Mouse (Mus musculus) forebrain, postnatal 0 days (tissue): Measurements from ENCODE around the gene Nt5dc2. TPM values are rescaled to one million over a fixed set of nuclear protein-coding genes. Genes with fewer than 3 reads are reported as not detected.

Experiments used
- ATAC-seq: fragments of 200-750 bp; cut with Nextera tagmentation; 2 replicates; pipeline ENCODE4 v1.8.0; 2017; ENCODE audit warnings: mild to moderate bottlenecking, moderate library complexity
- DNase-seq: peaks from one replicate; pipeline ENCODE4 v3.0.0-alpha.2; 2015
- H3K27ac ChIP-seq: fragments of 300-500 bp; sonication (generic); 2 replicates; pipeline ENCODE4 v1.5.1; 2014; ENCODE audit warnings: low read depth, mild to moderate bottlenecking, antibody characterized with exemption, low read length, moderate library complexity, mixed read lengths
- H3K27me3 ChIP-seq: fragments of 300-500 bp; sonication (generic); 2 replicates; pipeline ENCODE4 v1.6.1; 2014; ENCODE audit warnings: mild to moderate bottlenecking, low read length, mixed read lengths; ENCODE audit not compliant: insufficient read depth
- H3K36me3 ChIP-seq: fragments of 300-500 bp; sonication (generic); 2 replicates; pipeline ENCODE4 v1.6.1; 2014; ENCODE audit warnings: mild to moderate bottlenecking, moderate library complexity; ENCODE audit not compliant: insufficient read depth
- H3K4me1 ChIP-seq: fragments of 300-500 bp; sonication (generic); 2 replicates; pipeline ENCODE4 v1.6.1; 2014; ENCODE audit warnings: antibody characterized with exemption; ENCODE audit not compliant: insufficient read depth
- H3K4me2 ChIP-seq: fragments of 300-500 bp; sonication (generic); 2 replicates; pipeline ENCODE4 v1.6.1; 2014; ENCODE audit warnings: low read depth, mild to moderate bottlenecking, moderate library complexity
- H3K4me3 ChIP-seq: fragments of 300-500 bp; sonication (generic); 2 replicates; pipeline ENCODE4 v1.5.1; 2014; ENCODE audit warnings: low read depth, low read length, mixed read lengths
- H3K9ac ChIP-seq: fragments of 300-500 bp; sonication (generic); 2 replicates; pipeline ENCODE4 v1.6.1; 2014; ENCODE audit warnings: mild to moderate bottlenecking
- H3K9me3 ChIP-seq: fragments of 300-500 bp; sonication (generic); 2 replicates; pipeline ENCODE4 v1.6.1; 2016; ENCODE audit warnings: low read length
- CTCF ChIP-seq: sonication (generic); IDR thresholded peaks from 2 replicates; pipeline ENCODE4 v1.5.1; 2016; ENCODE audit warnings: antibody characterized with exemption, control low read depth, low read depth
- WGBS: fragments of 180-500 bp; shearing (Covaris S2); extraction: QIAGEN DNeasy Blood & Tissue Kit; methylation state at CpG from one replicate; pipeline ENCODE4 v1.1.7; 2014; 5-methylcytosine and 5-hydroxymethylcytosine counted together
- polyA plus RNA-seq: library from polyadenylated mRNA; unstranded; fragments of >200 nt; fragmentation: Nextera tagmentation; extraction: Ambion mirVana; gene quantifications from 2 replicates; pipeline ENCODE4 v1.2.1, GENCODE M21; 2015
- total RNA-seq: library from RNA; depleted of rRNA; stranded (reverse); fragments of >200 nt; gene quantifications from 2 replicates; pipeline ENCODE4 v1.2.3, GENCODE M21; 2014

The Nt5dc2 gene
- total and polyA plus RNA-seq, 2 experiments from 2014 or later, result 80.3 to 107 TPM

DNA sequence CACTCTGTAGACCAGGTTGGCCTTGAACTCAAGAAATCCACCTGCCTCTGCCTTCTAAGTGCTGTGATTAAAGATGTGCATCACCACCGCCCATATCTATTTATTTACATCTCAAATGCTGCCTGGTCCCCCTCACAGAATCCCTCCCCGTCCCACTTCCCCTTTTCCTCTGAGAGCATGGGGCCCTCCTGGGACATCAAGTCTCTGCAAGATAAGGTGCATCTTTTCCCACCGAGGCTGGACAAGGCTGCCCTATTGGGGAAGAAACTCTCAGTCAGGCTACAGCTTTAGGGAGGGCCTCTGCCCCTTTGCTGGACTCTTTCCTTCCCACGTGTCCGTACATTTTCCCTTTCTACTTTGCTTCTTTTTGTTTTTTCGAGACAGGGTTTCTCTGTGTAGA, 38.7 kb downstream of the Nt5dc2 start:
- no peaks in the 10 kb centered on the region for H3K4me1 ChIP-seq
- H3K27me3 ChIP-seq, result no peaks in the 10 kb centered on the region
- H3K4me2 ChIP-seq, result no peak overlapping the region
- TF ChIP-seq CTCF, result no peak
- no peak overlapping the region for H3K9ac ChIP-seq
- H3K4me3 ChIP-seq, result no peak overlapping the region
- H3K9me3 ChIP-seq, result no peaks in the 10 kb centered on the region
- DNase-seq (no peak), ATAC-seq (no peak)
- H3K36me3 ChIP-seq, result peaks cover 41% of the 10 kb centered on the region
- WGBS, result 85% methylated on average over 6 of the region's 6 CpGs
- 0 out of 2 replicates have a peak overlapping the region, but pooled peaks have one; percentile 15 for H3K27ac ChIP-seq

DNA sequence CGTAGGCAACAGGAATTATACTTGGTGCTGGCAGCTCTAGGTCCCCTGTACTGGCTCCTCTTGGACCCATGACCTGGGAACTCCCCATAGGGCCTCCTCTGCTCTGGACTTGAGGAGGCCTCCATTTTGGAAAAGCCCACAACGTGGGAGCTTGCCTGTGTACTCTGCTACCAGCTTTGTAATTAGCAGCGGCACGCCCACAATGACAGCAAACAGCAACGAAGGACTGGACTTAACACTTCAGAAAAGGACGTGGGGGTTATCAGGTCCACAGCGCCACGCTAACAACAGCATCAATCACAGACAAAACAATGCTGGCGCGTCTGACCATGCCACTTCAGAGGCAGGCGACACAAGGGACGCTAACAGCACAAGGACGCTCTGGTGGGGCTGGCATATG, 40.1 kb downstream of the Nt5dc2 start:
- Histone ChIP-seq H3K36me3 (peaks cover 56% of the 10 kb centered on the region), H3K4me3 (no peak overlapping the region), H3K9me3 (no peaks in the 10 kb centered on the region), H3K9ac (no peak overlapping the region), H3K27me3 (no peaks in the 10 kb centered on the region), H3K4me2 (no peak overlapping the region), H3K4me1 (no peaks in the 10 kb centered on the region), H3K27ac (no peak overlapping the region)
- ATAC-seq (no peak), DNase-seq (no peak)
- TF ChIP-seq CTCF, result no peak
- 79% methylated on average over 13 of the region's 13 CpGs for WGBS

DNA sequence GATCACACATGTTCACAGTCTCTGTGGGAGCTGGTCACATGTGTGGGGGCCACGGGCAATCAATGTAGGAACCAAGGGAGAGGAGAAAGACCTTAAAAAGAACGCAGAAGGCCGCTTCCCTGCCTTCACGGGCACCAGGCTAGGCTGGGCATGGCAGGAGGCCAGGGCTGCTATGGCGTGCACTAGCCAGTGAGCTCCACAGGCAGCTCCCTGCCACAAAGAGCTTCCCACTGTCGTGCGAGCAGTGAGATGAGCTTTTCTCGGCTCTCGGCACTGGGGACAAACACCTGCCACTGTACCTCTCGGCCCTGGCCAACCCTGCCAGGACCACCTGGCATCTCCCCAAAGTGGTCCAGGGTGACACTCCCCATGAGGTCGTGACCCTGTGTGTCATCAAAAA, 40.5 kb downstream of the Nt5dc2 start:
- no peaks in the 10 kb centered on the region for H3K27me3 ChIP-seq
- no peak for TF ChIP-seq CTCF
- DNase-seq (no peak), ATAC-seq (no peak)
- 66% methylated on average over 11 of the region's 11 CpGs for WGBS
- no peaks in the 10 kb centered on the region for H3K4me1 ChIP-seq
- H3K36me3 ChIP-seq, result peaks cover 60% of the 10 kb centered on the region
- H3K4me2 ChIP-seq, result no peak overlapping the region
- no peak overlapping the region for H3K27ac ChIP-seq
- no peaks in the 10 kb centered on the region for H3K9me3 ChIP-seq
- H3K9ac ChIP-seq, result no peak overlapping the region
- H3K4me3 ChIP-seq, result no peak overlapping the region

DNA sequence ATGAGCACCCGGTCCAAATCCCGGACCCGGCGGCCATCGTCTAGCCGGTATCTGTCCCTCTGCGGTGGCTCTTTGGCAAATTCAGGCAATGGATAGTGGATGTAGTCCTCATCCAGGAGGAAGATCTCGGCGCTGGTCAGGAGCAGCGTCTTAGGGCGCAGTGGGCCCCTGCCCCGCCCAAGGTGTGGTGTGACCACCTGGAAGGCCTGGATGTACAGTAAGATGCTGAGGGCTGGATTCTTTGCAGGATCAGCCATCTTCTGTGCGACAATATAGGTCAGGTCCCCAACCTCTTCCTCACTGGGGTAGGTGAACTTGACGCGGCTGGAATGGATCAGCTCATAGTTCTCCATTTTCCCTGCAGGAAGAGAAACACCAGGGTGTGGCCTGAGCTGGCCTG, 41.0 kb downstream of the Nt5dc2 start:
- Histone ChIP-seq H3K27ac (no peak overlapping the region), H3K36me3 (peaks cover 64% of the 10 kb centered on the region), H3K9ac (no peak overlapping the region), H3K4me2 (no peak overlapping the region), H3K4me3 (no peak overlapping the region), H3K27me3 (no peaks in the 10 kb centered on the region), H3K4me1 (no peaks in the 10 kb centered on the region), H3K9me3 (no peaks in the 10 kb centered on the region)
- WGBS, result 96% methylated on average over 15 of the region's 15 CpGs
- DNase-seq, result no peak
- ATAC-seq, result no peak
- TF ChIP-seq CTCF, result no peak

DNA sequence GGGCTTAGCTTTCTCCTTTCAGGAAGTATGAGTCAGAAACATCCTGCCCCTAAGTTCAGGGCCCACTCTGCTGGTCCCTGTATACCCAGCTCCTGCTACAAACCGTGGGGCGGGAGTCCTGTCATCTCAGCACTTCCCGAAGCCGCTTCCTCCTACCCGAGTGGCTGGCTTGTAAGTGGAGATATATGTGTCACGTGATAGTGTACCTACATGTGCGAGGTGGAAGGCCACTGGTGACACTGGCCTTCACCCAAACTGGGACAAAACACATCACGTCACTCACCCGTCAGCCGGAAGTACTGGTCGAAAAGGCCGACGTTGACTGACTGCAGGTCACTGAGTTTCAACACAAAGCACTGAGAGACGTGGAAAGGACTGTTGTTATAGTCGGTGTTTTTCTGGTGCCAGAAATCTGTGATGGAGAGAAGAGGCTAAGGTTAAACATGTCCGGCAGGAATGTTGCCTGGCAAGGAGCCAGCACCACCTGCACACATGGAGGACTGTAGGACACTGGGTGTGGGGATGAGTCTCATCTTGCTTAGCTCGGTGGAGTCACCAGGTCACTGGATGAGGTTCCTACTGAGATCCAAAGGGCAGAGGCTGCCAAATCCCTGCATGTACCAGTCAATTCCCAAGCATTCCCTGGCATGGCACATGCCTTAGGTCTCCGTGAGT, 42.1 kb downstream of the Nt5dc2 start:
- no peak for DNase-seq
- H3K27ac ChIP-seq, result no peak overlapping the region
- ATAC-seq, result no peak
- H3K9me3 ChIP-seq, result no peaks in the 10 kb centered on the region
- H3K4me3 ChIP-seq, result no peak overlapping the region
- H3K36me3 ChIP-seq, result peaks cover 75% of the 10 kb centered on the region
- H3K27me3 ChIP-seq, result no peaks in the 10 kb centered on the region
- no peaks in the 10 kb centered on the region for H3K4me1 ChIP-seq
- WGBS, result 84% methylated on average over 18 of the region's 18 CpGs
- no peak overlapping the region for H3K9ac ChIP-seq
- TF ChIP-seq CTCF, result no peak
- no peak overlapping the region for H3K4me2 ChIP-seq

DNA sequence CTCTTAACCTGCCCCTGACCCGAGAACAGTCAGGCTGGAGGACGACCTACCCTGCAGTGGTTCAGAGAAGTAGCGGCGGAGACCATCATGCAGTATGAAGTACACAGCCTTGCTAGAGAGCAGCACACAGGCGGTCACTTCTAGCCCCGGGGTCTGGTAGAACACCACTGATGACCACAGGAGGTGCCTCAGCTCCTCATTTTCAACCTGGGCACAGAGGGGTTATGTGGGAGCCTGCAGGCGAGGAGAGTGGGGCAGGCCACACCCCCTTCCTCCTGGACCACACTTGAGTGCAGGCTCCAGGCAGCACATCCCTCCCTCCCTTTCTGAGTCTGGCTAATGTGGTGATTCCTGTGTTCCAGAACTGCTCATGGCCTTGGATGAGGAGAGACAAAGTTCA, 42.7 kb downstream of the Nt5dc2 start:
- TF ChIP-seq CTCF, result no peak
- no peak overlapping the region for H3K4me3 ChIP-seq
- H3K36me3 ChIP-seq, result peaks cover 80% of the 10 kb centered on the region
- H3K4me1 ChIP-seq, result no peaks in the 10 kb centered on the region
- DNase-seq, result no peak
- no peak for ATAC-seq
- no peak overlapping the region for H3K9ac ChIP-seq
- no peaks in the 10 kb centered on the region for H3K27me3 ChIP-seq
- WGBS, result 88% methylated on average over 7 of the region's 7 CpGs
- no peak overlapping the region for H3K4me2 ChIP-seq
- no peak overlapping the region for H3K27ac ChIP-seq
- no peaks in the 10 kb centered on the region for H3K9me3 ChIP-seq

DNA sequence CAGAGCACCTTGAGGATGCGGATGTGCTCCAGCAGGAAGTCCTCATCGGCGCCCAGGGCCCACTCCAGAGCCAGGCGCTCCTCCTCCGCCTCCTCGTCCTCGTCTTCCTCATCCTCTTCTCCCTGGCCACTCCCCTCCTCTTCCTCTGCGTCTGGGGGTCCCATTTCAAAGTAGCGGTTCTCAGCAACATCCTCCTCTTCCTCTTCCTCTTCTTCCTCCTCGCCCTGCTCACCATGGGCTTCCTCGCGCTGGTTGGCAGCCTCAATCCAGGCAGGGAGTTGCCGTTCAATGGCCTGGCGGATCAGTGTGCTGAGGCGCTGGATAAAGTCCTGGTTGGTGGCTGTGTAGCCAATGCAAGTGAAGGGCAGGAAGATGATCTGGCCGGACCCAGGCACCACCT, 46.4 kb downstream of the Nt5dc2 start:
- Histone ChIP-seq H3K9me3 (no peaks in the 10 kb centered on the region), H3K4me2 (no peak overlapping the region), H3K4me3 (no peak overlapping the region), H3K27ac (no peak overlapping the region), H3K27me3 (no peaks in the 10 kb centered on the region), H3K4me1 (no peaks in the 10 kb centered on the region), H3K36me3 (peaks cover 98% of the 10 kb centered on the region), H3K9ac (no peak overlapping the region)
- DNase-seq, result no peak
- no peak for ATAC-seq
- no peak for TF ChIP-seq CTCF
- 90% methylated on average over 16 of the region's 16 CpGs for WGBS
